Mouse (Mus musculus): ENCODE results near the gene Map3k5.

The Map3k5 gene

DNA sequence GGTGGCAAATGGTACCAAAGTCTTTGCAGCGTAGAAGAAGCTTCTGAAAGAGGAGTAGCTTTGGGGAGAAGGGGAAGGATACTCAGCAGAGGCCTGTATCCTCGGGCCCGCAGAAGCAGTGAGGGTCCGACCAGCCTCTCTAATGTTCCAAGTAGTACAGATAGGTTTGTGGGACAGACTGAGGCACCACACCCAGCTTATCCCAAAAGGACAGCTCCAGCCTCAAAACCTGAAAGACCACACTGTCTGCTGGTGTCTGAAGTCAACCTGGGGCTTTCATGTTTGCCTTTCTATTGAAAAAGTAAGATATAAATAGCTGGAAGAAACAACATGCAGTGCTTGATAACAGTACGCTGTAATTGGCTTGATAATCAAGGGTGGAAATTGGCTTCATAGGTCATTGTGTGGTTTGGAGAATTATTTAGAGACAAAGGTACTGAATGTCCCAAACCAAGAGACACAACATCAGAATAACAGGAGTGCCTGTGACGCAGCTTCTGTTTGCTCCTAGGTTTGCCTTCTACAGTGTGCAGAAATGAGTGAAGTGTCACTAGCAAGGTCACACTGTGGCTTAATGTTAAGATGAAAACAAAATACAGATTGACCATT lies 256.0 kb downstream of the Map3k5 start:
- DNase-seq (ENCODE audit: low spot score): no peak
